Mouse (Mus musculus) hindbrain, embryonic 10.5 days (tissue): Measurements from ENCODE around the gene Gm20479. TPM values are rescaled to one million over a fixed set of nuclear protein-coding genes. Genes with fewer than 3 reads are reported as not detected.

ENCODE experiments used
- DNase-seq: peaks from one replicate; pipeline ENCODE4 v3.0.0-alpha.2; 2017; ENCODE audit warnings: low spot score
- H3K27ac ChIP-seq: fragments of 300-500 bp; sonication (generic); 2 replicates; pipeline ENCODE4 v1.5.1; 2016; ENCODE audit warnings: mild to moderate bottlenecking, moderate library complexity
- H3K27me3 ChIP-seq: fragments of 300-500 bp; sonication (generic); 2 replicates; pipeline ENCODE4 v1.6.1; 2016; ENCODE audit warnings: mild to moderate bottlenecking; ENCODE audit not compliant: poor library complexity, insufficient read depth, severe bottlenecking
- H3K36me3 ChIP-seq: fragments of 300-500 bp; sonication (generic); 2 replicates; pipeline ENCODE4 v1.6.1; 2016; ENCODE audit warnings: mild to moderate bottlenecking, moderate library complexity
- H3K4me1 ChIP-seq: fragments of 300-500 bp; sonication (generic); replicated peaks from 2 replicates; pipeline ENCODE4 v1.6.1; 2016; ENCODE audit warnings: mild to moderate bottlenecking
- H3K4me3 ChIP-seq: fragments of 300-500 bp; sonication (generic); 2 replicates; pipeline ENCODE4 v1.5.1; 2016; ENCODE audit warnings: mild to moderate bottlenecking, moderate library complexity
- H3K9me3 ChIP-seq: fragments of 300-500 bp; sonication (generic); 2 replicates; pipeline ENCODE4 v1.6.1; 2016; ENCODE audit warnings: mild to moderate bottlenecking, moderate library complexity
- WGBS: fragments of 180-500 bp; shearing (Covaris S2); methylation state at CpG from one replicate; pipeline ENCODE4 v1.1.7; 2016; 5-methylcytosine and 5-hydroxymethylcytosine counted together
- polyA plus RNA-seq: library from polyadenylated mRNA; unstranded; fragments of >200 nt; fragmentation: Nextera tagmentation; extraction: Ambion mirVana; gene quantifications from 2 replicates; pipeline ENCODE4 v1.2.1, GENCODE M21; 2016

Gene Gm20479
- polyA plus RNA-seq, 1 experiment from 2014 or later = not detected

GRCm38 (mm10) chr7:27361283-27361946, 4.2 kb upstream of the Gm20479 start:
- Histone ChIP-seq H3K4me1 (peaks cover 34% of the 10 kb centered on the region), H3K9me3 (0 out of 2 replicates have a peak, but pooled peaks cover 4% of the 10 kb centered on the region), H3K4me3 (peak overlapping the region; percentile 66), H3K27me3 (peaks cover 82% of the 10 kb centered on the region), H3K36me3 (no peaks in the 10 kb centered on the region), H3K27ac (peak overlapping the region; percentile 86)
- WGBS = under 1% methylated on average over 52 of the region's 52 CpGs
- DNase-seq = peak; percentile 100

DNA sequence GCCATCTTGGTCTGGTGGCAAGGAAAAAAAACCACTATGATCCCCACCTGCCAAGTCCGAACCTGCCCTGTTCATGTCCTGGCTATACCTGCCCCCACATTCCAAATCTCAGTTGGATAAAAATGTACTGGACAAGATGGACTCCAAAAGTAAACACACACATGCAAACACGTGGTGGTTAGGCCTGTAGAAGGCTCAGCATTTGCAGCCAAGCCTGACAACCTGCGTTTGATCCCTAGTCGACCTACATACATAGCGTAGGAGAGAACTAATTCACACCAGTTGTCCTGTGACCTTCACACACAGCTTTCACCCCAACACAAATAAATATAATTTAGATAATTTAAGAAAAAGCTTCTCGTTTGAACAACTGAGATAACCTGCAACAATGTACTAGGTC, 3.5 kb upstream of the Gm20479 start:
- Histone ChIP-seq H3K9me3 (0 out of 2 replicates have a peak, but pooled peaks cover 4% of the 10 kb centered on the region), H3K4me1 (peaks cover 38% of the 10 kb centered on the region), H3K27me3 (peaks cover 78% of the 10 kb centered on the region), H3K27ac (0 out of 2 replicates have a peak overlapping the region, but pooled peaks have one; percentile 35), H3K36me3 (no peaks in the 10 kb centered on the region), H3K4me3 (peak overlapping the region; percentile 66)
- 54% methylated on average over 6 of the region's 6 CpGs for WGBS
- DNase-seq = no peak

GRCm38 (mm10) chr7:27359706-27360358, 2.6 kb upstream of the Gm20479 start:
- H3K9me3 ChIP-seq = 0 out of 2 replicates have a peak, but pooled peaks cover 4% of the 10 kb centered on the region
- peaks cover 69% of the 10 kb centered on the region for H3K27me3 ChIP-seq
- H3K36me3 ChIP-seq = no peaks in the 10 kb centered on the region
- H3K4me3 ChIP-seq = no peak overlapping the region
- no peak overlapping the region for H3K27ac ChIP-seq
- H3K4me1 ChIP-seq = peaks cover 43% of the 10 kb centered on the region
- 83% methylated on average over 9 of the region's 9 CpGs for WGBS
- DNase-seq = no peak

- H3K27ac ChIP-seq = no peak overlapping the region
- 0 out of 2 replicates have a peak, but pooled peaks cover 4% of the 10 kb centered on the region for H3K9me3 ChIP-seq
- 71% methylated on average over 2 of the region's 2 CpGs for WGBS
- DNase-seq = no peak
- H3K27me3 ChIP-seq = peaks cover 62% of the 10 kb centered on the region
- H3K36me3 ChIP-seq = no peaks in the 10 kb centered on the region
- peaks cover 45% of the 10 kb centered on the region for H3K4me1 ChIP-seq
- no peak overlapping the region for H3K4me3 ChIP-seq
Observed at GRCm38 (mm10) chr7:27359162-27359561, 1.9 kb upstream of the Gm20479 start.

GRCm38 (mm10) chr7:27357595-27357978, 368 bp upstream of the Gm20479 start:
- no peak for DNase-seq
- Histone ChIP-seq H3K27me3 (peaks cover 46% of the 10 kb centered on the region), H3K9me3 (0 out of 2 replicates have a peak, but pooled peaks cover 4% of the 10 kb centered on the region), H3K4me1 (peaks cover 41% of the 10 kb centered on the region), H3K27ac (no peak overlapping the region), H3K36me3 (peaks cover 15% of the 10 kb centered on the region), H3K4me3 (peak overlapping the region; percentile 81)
- 27% methylated on average over 3 of the region's 3 CpGs for WGBS

DNA sequence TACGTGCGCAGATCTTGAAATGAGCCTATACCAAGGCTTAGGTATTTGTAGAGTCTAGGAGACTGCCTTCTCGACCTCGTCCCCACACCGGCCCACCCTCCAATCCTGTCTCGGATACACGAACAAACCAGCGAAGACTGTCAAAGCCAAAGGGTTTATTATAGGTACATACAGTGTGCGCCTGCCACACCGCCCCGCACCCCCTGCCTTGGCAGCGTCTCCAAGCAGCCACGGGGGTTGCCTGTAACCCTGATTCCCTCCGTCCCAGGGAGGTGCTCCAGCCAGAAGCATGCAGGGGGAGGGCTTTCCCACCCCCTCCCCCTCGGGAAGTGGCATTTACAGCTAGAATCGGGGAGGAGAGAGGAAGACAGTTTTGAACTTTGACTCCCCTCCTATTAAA, 971 bp downstream of the Gm20479 start:
- DNase-seq = no peak
- peak overlapping the region; percentile 86 for H3K27ac ChIP-seq

DNA sequence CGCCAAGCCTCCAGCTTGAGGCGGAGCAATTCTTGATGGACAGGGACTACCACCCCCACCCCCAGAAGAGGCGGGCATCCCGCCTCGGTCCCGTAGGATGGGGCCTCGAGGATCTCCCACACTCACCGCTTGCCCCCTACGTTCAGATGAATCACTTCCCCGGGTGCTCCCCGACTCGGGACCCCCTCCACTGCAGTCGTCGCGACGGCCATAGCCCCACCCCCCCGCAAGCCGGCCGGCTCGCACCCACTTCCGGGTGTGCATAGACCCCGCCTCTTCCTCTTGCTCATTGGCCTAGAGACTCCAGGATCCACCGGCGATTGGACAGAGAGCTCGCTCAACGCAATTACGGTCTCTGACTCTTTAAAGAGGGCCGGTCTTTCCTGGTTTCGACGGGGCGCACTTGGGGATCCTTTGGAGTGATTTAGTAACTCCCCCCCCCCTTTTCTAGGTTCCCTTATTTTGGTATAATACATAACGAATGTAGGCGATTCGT, 1.4 kb downstream of the Gm20479 start, which contains the start of gene Shkbp1:
Gene Shkbp1, minus strand, starts transcription at position 275 of the 496 bp plus-strand sequence.
- H3K9me3 ChIP-seq = no peaks in the 10 kb centered on the region
- WGBS = under 1% methylated on average over 34 of the region's 34 CpGs
- peak within 1 kb of the TSS; percentile 86 for H3K27ac ChIP-seq
- H3K4me3 ChIP-seq = peak within 1 kb of the TSS; percentile 81
- H3K36me3 ChIP-seq = peaks cover 31% of the 10 kb centered on the region
- H3K4me1 ChIP-seq = peaks cover 30% of the 10 kb centered on the region
- peak; percentile 90 for DNase-seq
- H3K27me3 ChIP-seq = peaks cover 33% of the 10 kb centered on the region

More for the DNA sequence above, 971 bp downstream of the Gm20479 start:
- Histone ChIP-seq H3K4me3 (peak overlapping the region; percentile 81), H3K4me1 (peaks cover 33% of the 10 kb centered on the region), H3K9me3 (0 out of 2 replicates have a peak, but pooled peaks cover under 1% of the 10 kb centered on the region), H3K36me3 (peaks cover 29% of the 10 kb centered on the region), H3K27me3 (peaks cover 33% of the 10 kb centered on the region)
- WGBS = 1% methylated on average over 16 of the region's 16 CpGs

- peaks cover 28% of the 10 kb centered on the region for H3K4me1 ChIP-seq
- peak overlapping the region; percentile 86 for H3K27ac ChIP-seq
- 11% methylated on average over 14 of the region's 14 CpGs for WGBS
Observed at GRCm38 (mm10) chr7:27355261-27355660, 2.0 kb downstream of the Gm20479 start.

DNA sequence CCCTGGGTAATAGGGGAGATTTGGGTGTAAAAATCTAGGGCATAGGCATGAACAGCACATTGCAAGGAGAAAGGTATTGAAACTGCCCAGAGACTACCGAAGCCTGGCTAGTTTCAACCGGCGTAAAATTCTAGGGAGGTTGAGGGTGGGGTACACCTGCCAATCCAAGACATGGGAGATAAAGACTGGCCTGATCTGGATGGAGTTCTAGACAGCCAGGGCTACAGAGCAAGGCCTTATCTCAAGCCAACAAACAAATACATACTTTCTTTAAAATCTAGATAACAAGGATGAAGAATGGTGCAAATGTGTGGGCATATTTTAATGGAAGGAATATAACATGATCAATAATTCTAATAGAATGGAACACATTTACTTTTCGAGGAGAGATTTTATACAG, 2.4 kb downstream of the Gm20479 start:
- H3K4me3 ChIP-seq = peak overlapping the region; percentile 81
- H3K9me3 ChIP-seq = no peaks in the 10 kb centered on the region
- no peak overlapping the region; the same call in 1 of the 2 replicates for H3K27ac ChIP-seq
- H3K36me3 ChIP-seq = peaks cover 41% of the 10 kb centered on the region
- peaks cover 28% of the 10 kb centered on the region for H3K4me1 ChIP-seq
- H3K27me3 ChIP-seq = peaks cover 32% of the 10 kb centered on the region
- DNase-seq = no peak
- WGBS = 56% methylated on average over 4 of the region's 4 CpGs

More at GRCm38 (mm10) chr7:27355261-27355660, 2.0 kb downstream of the Gm20479 start:
- peak overlapping the region; percentile 81 for H3K4me3 ChIP-seq
- H3K27me3 ChIP-seq = peaks cover 33% of the 10 kb centered on the region
- H3K9me3 ChIP-seq = no peaks in the 10 kb centered on the region
- peaks cover 37% of the 10 kb centered on the region for H3K36me3 ChIP-seq
- no peak for DNase-seq

- Histone ChIP-seq H3K9me3 (no peaks in the 10 kb centered on the region), H3K4me3 (peak overlapping the region; percentile 81), H3K36me3 (peaks cover 48% of the 10 kb centered on the region), H3K27ac (no peak overlapping the region), H3K27me3 (peaks cover 27% of the 10 kb centered on the region), H3K4me1 (peaks cover 28% of the 10 kb centered on the region)
- WGBS = 33% methylated on average over 6 of the region's 6 CpGs
- no peak for DNase-seq
Observed at GRCm38 (mm10) chr7:27354144-27354543, 3.1 kb downstream of the Gm20479 start.

DNA sequence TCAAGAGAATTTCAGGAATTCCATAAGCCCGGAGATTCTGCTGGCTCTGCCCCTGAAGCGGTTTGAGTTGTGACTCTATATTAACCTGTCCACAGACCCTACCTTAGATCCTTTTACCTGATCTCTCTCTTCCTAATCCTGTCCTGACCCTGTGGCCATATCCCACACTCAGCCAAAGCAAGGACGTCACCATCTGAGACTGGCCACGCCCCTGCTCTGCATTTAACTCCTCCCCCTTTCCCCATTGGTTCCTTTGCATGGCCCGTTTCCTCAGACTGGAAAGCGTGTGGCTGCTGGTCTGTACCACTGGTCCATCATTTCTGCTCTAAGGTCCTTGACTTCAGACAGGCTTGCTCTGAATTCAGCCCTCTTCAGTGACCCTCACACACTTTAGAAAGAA, 11.8 kb downstream of the Gm20479 start:
- H3K36me3 ChIP-seq = peaks cover 90% of the 10 kb centered on the region
- H3K9me3 ChIP-seq = no peaks in the 10 kb centered on the region
- H3K4me3 ChIP-seq = no peak overlapping the region
- H3K27me3 ChIP-seq = no peaks in the 10 kb centered on the region
- WGBS = 27% methylated on average over 6 of the region's 6 CpGs
- H3K27ac ChIP-seq = no peak overlapping the region
- no peak for DNase-seq
- H3K4me1 ChIP-seq = peaks cover 9% of the 10 kb centered on the region; the same call in 1 of the 2 replicates

GRCm38 (mm10) chr7:27342595-27342994, 14.6 kb downstream of the Gm20479 start:
- Histone ChIP-seq H3K27me3 (peaks cover 22% of the 10 kb centered on the region), H3K4me1 (peaks cover 19% of the 10 kb centered on the region), H3K27ac (no peak overlapping the region), H3K4me3 (no peak overlapping the region), H3K9me3 (no peaks in the 10 kb centered on the region), H3K36me3 (peaks cover 62% of the 10 kb centered on the region)
- no peak for DNase-seq
- 25% methylated on average over 4 of the region's 4 CpGs for WGBS

GRCm38 (mm10) chr7:27339519-27339918, 17.7 kb downstream of the Gm20479 start:
- H3K36me3 ChIP-seq = peaks cover 31% of the 10 kb centered on the region
- H3K9me3 ChIP-seq = no peaks in the 10 kb centered on the region
- peak overlapping the region; percentile 24 for H3K4me3 ChIP-seq
- no peak overlapping the region for H3K27ac ChIP-seq
- WGBS = 28% methylated on average over 7 of the region's 7 CpGs
- no peak for DNase-seq
- H3K27me3 ChIP-seq = peaks cover 52% of the 10 kb centered on the region
- H3K4me1 ChIP-seq = peaks cover 30% of the 10 kb centered on the region
